Mouse (Mus musculus): ENCODE measurements at regions not wholly inside any gene's neighbourhood (a gene's known extent, or its start where the extent isn't known, plus 50 kb on each side); places are given as distances from the start of the nearest gene placed in this dataset.

GRCm38 (mm10) chr7:69770313-69770979 is 596.1 kb downstream of the Nr2f2 start:
- H3K79me2 ChIP-seq (ENCODE audit: control insufficient read depth, insufficient read depth, low read length): no peaks in the 10 kb centered on the region
- H3K27me3 ChIP-seq (ENCODE audit: control insufficient read depth, insufficient read depth, low read length): no peaks in the 10 kb centered on the region
- WGBS: 71% methylated on average over 22 of the region's 22 CpGs
- H3K27ac ChIP-seq (replicated peaks; ENCODE audit: insufficient read depth, low read depth, low read length): no peak overlapping the region
- no peaks in the 10 kb centered on the region for H3K36me3 ChIP-seq (ENCODE audit: control insufficient read depth, insufficient read depth, low read length)
- no peak for DNase-seq (ENCODE audit: extremely low read depth, low read depth, low spot score)
- no peaks in the 10 kb centered on the region for H3K4me1 ChIP-seq (ENCODE audit: control insufficient read depth, insufficient read depth, low read length)
- H3K9ac ChIP-seq (ENCODE audit: low read depth, low read length): no peak overlapping the region
- H3K4me3 ChIP-seq (ENCODE audit: insufficient read depth, low read depth, low read length): no peak overlapping the region
- no peak for TF ChIP-seq CTCF (IDR thresholded peaks at IDR 0.05; ENCODE audit: low read depth, low read length)
- TF ChIP-seq POLR2A (IDR thresholded peaks at IDR 0.05; ENCODE audit: extremely low read depth, insufficient read depth, low read length): no peak

- 65% methylated on average over 4 of the region's 4 CpGs for WGBS
- TF ChIP-seq POLR2A (IDR thresholded peaks at IDR 0.05; ENCODE audit: extremely low read depth, insufficient read depth, low read length) (no peak), CTCF (IDR thresholded peaks at IDR 0.05; ENCODE audit: low read depth, low read length) (no peak)
- Histone ChIP-seq H3K27me3 (ENCODE audit: control insufficient read depth, insufficient read depth, low read length) (no peaks in the 10 kb centered on the region), H3K9ac (ENCODE audit: low read depth, low read length) (no peak overlapping the region), H3K27ac (replicated peaks; ENCODE audit: insufficient read depth, low read depth, low read length) (no peak overlapping the region), H3K79me2 (ENCODE audit: control insufficient read depth, insufficient read depth, low read length) (no peaks in the 10 kb centered on the region), H3K36me3 (ENCODE audit: control insufficient read depth, insufficient read depth, low read length) (no peaks in the 10 kb centered on the region), H3K4me1 (ENCODE audit: control insufficient read depth, insufficient read depth, low read length) (no peaks in the 10 kb centered on the region), H3K4me3 (ENCODE audit: insufficient read depth, low read depth, low read length) (no peak overlapping the region)
- no peak for DNase-seq (ENCODE audit: extremely low read depth, low read depth, low spot score)
Measured at GRCm38 (mm10) chr7:69766451-69766850, 600.1 kb downstream of the Nr2f2 start.

DNA sequence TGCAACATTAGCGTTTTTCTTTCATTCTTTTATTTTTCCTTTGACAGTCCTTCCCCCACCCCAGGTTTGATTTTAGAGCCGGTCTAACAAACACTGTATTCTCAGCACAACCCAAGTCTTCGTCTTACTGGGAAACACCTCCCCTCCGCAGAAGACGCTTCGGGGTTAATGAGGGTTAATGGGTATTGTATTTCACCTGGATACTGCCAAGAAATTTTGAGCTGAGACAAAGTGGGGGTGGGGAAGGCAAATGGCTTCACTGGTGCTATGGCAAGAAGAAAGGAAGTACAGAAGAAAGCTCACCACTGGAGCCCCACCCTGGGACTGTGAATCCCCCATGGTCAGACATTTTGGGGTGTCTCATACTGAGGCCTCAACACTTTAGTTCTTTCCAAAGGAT is 626.0 kb downstream of the Nr2f2 start:
- DNase-seq (ENCODE audit: extremely low read depth, low read depth, low spot score): no peak
- no peak overlapping the region for H3K27ac ChIP-seq (replicated peaks; ENCODE audit: insufficient read depth, low read depth, low read length)
- no peaks in the 10 kb centered on the region for H3K79me2 ChIP-seq (ENCODE audit: control insufficient read depth, insufficient read depth, low read length)
- H3K27me3 ChIP-seq (ENCODE audit: control insufficient read depth, insufficient read depth, low read length): no peaks in the 10 kb centered on the region
- WGBS: 77% methylated on average over 6 of the region's 6 CpGs
- H3K4me1 ChIP-seq (ENCODE audit: control insufficient read depth, insufficient read depth, low read length): no peaks in the 10 kb centered on the region
- H3K4me3 ChIP-seq (ENCODE audit: insufficient read depth, low read depth, low read length): no peak overlapping the region
- no peak overlapping the region for H3K9ac ChIP-seq (ENCODE audit: low read depth, low read length)
- TF ChIP-seq CTCF (IDR thresholded peaks at IDR 0.05; ENCODE audit: low read depth, low read length) (no peak), POLR2A (IDR thresholded peaks at IDR 0.05; ENCODE audit: extremely low read depth, insufficient read depth, low read length) (no peak)
- no peaks in the 10 kb centered on the region for H3K36me3 ChIP-seq (ENCODE audit: control insufficient read depth, insufficient read depth, low read length)

DNA sequence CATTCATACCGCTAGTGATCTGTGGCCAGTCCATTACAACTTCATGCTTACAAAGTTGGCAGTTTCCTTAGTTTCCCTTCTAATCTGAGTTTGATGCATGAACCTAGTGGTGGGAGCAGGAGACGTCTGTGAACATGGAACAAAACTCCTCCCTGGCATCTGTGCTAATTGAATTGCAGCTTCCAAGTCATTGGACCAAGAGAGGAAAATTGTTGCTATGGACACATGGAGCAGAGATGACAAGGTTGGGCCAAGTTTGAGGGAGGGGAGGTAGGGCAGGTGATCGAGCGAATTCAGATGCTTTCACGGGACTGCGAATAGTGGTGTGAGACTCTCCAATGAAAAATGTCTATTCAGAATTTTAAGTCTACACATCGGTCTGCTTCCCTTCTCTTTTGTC is 627.5 kb downstream of the Nr2f2 start:
- Histone ChIP-seq H3K4me1 (ENCODE audit: control insufficient read depth, insufficient read depth, low read length) (no peaks in the 10 kb centered on the region), H3K27me3 (ENCODE audit: control insufficient read depth, insufficient read depth, low read length) (no peaks in the 10 kb centered on the region), H3K79me2 (ENCODE audit: control insufficient read depth, insufficient read depth, low read length) (no peaks in the 10 kb centered on the region), H3K4me3 (ENCODE audit: insufficient read depth, low read depth, low read length) (no peak overlapping the region), H3K27ac (replicated peaks; ENCODE audit: insufficient read depth, low read depth, low read length) (no peak overlapping the region), H3K9ac (ENCODE audit: low read depth, low read length) (no peak overlapping the region), H3K36me3 (ENCODE audit: control insufficient read depth, insufficient read depth, low read length) (no peaks in the 10 kb centered on the region)
- no peak for DNase-seq (ENCODE audit: extremely low read depth, low read depth, low spot score)
- no peak for TF ChIP-seq POLR2A (IDR thresholded peaks at IDR 0.05; ENCODE audit: extremely low read depth, insufficient read depth, low read length)
- no peak for TF ChIP-seq CTCF (IDR thresholded peaks at IDR 0.05; ENCODE audit: low read depth, low read length)
- 95% methylated on average over 7 of the region's 7 CpGs for WGBS

- Histone ChIP-seq H3K79me2 (ENCODE audit: control insufficient read depth, insufficient read depth, low read length) (no peaks in the 10 kb centered on the region), H3K4me3 (ENCODE audit: insufficient read depth, low read depth, low read length) (no peak overlapping the region), H3K4me1 (ENCODE audit: control insufficient read depth, insufficient read depth, low read length) (no peaks in the 10 kb centered on the region), H3K9ac (ENCODE audit: low read depth, low read length) (no peak overlapping the region), H3K36me3 (ENCODE audit: control insufficient read depth, insufficient read depth, low read length) (no peaks in the 10 kb centered on the region), H3K27me3 (ENCODE audit: control insufficient read depth, insufficient read depth, low read length) (no peaks in the 10 kb centered on the region), H3K27ac (replicated peaks; ENCODE audit: insufficient read depth, low read depth, low read length) (no peak overlapping the region)
- TF ChIP-seq CTCF (IDR thresholded peaks at IDR 0.05; ENCODE audit: low read depth, low read length) (no peak), POLR2A (IDR thresholded peaks at IDR 0.05; ENCODE audit: extremely low read depth, insufficient read depth, low read length) (no peak)
- WGBS: 88% methylated on average over 5 of the region's 5 CpGs
- no peak for DNase-seq (ENCODE audit: extremely low read depth, low read depth, low spot score)
Measured at GRCm38 (mm10) chr7:69715081-69715480, 651.5 kb downstream of the Nr2f2 start.

GRCm38 (mm10) chr7:69670211-69670610 is 696.3 kb downstream of the Nr2f2 start:
- WGBS: 59% methylated on average over 1 of the region's 1 CpGs
- peak; percentile 2 for DNase-seq (ENCODE audit: extremely low read depth, low read depth, low spot score)
- no peaks in the 10 kb centered on the region for H3K79me2 ChIP-seq (ENCODE audit: control insufficient read depth, insufficient read depth, low read length)
- no peak overlapping the region for H3K4me3 ChIP-seq (ENCODE audit: insufficient read depth, low read depth, low read length)
- no peak overlapping the region for H3K27ac ChIP-seq (replicated peaks; ENCODE audit: insufficient read depth, low read depth, low read length)
- H3K4me1 ChIP-seq (ENCODE audit: control insufficient read depth, insufficient read depth, low read length): peaks cover 3% of the 10 kb centered on the region; the same call in 1 of the 2 replicates
- TF ChIP-seq CTCF (IDR thresholded peaks at IDR 0.05; ENCODE audit: low read depth, low read length) (no peak), POLR2A (IDR thresholded peaks at IDR 0.05; ENCODE audit: extremely low read depth, insufficient read depth, low read length) (no peak)
- no peak overlapping the region for H3K9ac ChIP-seq (ENCODE audit: low read depth, low read length)
- H3K27me3 ChIP-seq (ENCODE audit: control insufficient read depth, insufficient read depth, low read length): no peaks in the 10 kb centered on the region
- no peaks in the 10 kb centered on the region for H3K36me3 ChIP-seq (ENCODE audit: control insufficient read depth, insufficient read depth, low read length)

Measured in liver, adult 2 months (tissue).